Mouse (Mus musculus) embryo, embryonic 11 days (tissue): ENCODE measurements around the gene Hbb-bt.
A peak's percentile ranks its signal among the peaks of the same experiment; 100 is the strongest.
"Not testable (repeated sequence)": the region's sequence is repeated elsewhere in the genome, so short reads cannot be mapped to it uniquely, and the experiment has no call there.

ENCODE experiments used
- DNase-seq: peaks from one replicate; pipeline ENCODE4 v3.0.0-alpha.2; 2015

Hbb-bt gene

DNA sequence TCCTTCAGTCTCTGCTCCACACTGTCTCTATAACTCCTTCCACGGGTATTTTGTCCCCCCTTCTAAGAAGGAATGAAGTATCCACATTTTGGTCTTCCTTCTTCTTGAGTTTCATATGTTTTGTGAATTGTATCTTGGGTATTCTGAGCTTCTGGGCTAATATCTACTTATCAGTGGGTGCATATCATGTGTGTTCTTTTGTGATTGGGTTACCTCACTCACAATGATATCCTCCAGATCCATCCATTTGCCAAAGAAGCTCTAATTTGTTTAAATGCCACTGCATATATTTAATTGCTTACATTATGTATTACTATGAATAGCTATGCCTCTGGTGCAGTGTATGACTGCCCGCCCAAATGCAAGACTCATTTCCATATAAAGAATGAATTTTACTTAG is 5.7 kb downstream of the Hbb-bt start:
- not testable (repeated sequence) for DNase-seq

GRCm38 (mm10) chr7:103806856-103807255 is 6.9 kb downstream of the Hbb-bt start:
- DNase-seq: peak; percentile 67

GRCm38 (mm10) chr7:103792669-103793388 is 21.0 kb downstream of the Hbb-bt start:
- DNase-seq: no peak

DNA sequence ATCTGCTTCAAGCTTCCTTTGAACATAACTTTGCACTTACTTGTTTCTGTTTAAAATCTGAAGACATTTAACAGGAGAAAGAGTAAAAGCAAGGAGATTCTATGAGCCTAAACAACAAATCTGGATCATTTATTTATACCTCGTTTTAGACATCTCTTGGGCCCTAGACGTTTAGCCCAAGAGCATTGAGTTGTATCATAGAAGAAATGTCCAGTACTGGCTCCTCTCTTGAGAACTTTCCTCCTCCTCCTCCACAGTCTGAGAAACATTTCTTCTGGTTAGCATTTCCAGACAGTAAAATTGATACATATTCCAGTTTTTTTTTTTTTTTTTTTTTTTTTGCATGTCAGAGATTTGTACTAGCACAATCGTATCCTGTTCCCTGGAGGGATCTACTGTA is 22.1 kb downstream of the Hbb-bt start, which contains the start of gene Olfr67:
Gene Olfr67, minus strand, starts transcription at position 101 of the 400 bp plus-strand sequence.
- DNase-seq: no peak

- no peak for DNase-seq
Measured at GRCm38 (mm10) chr7:103779598-103779997, 34.2 kb downstream of the Hbb-bt start, which contains the start of gene Olfr68. Gene Olfr68, minus strand, starts transcription at chr7:103779698.

GRCm38 (mm10) chr7:103777652-103778051 is 36.1 kb downstream of the Hbb-bt start:
- DNase-seq: not testable (repeated sequence)

DNA sequence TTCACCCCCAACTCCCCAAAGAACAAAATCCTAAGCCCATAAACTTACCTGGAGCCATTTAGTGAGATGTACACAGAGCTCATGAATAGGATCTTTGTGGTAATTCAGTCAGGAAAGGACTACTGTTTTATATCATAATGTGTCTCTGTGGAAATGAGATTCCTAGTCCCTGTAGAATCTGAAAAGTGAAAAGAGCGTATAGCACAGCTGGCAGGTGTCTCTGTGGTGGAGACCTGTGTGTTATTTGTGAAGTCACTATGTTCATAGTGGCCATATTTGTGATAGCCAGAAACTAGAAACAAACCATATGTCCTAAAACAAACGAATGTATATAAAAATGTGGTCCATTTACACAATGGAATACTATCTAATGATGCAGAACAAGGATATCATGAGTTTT is 42.3 kb downstream of the Hbb-bt start, which contains the start of gene Olfr69:
Gene Olfr69, minus strand, starts transcription at position 101 of the 400 bp plus-strand sequence.
- no peak for DNase-seq

GRCm38 (mm10) chr7:103767687-103768086 is 46.1 kb downstream of the Hbb-bt start:
- DNase-seq: not testable (repeated sequence)
